17 mouse cellular contexts compared by ENCODE assay signal in the genomic region with DNA sequence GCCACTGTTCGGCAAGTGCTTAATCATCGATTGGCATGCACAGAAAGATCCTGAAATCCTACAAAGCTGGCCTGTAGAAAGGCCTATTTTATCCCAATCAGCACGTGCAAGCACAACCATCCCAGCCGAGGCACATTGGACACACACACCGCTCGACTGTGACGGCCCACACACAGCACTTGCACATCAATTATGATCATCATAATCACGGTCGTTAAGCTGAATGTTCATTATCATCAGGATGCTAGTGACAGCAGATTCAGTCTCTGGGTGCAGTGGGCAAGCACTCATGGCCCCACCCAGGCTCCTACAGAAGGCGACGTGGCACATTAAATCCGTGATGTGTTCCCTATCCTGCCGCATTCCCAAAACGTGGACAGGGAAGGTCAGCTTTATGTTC.
"Had no signal": no experiment of that assay in that cellular context is flagged by ENCODE, and none has a peak within 500 bp of the region (broad histone marks: within the 10 kb centered on the region; RNA-seq: fewer than 3 reads in every experiment).

No protein-coding gene starts in this region.

- H3K36me3 ChIP-seq: liver, embryonic 13.5 days; liver, embryonic 15.5 days; midbrain, embryonic 13.5 days; midbrain, embryonic 15.5 days; neural tube, embryonic 12.5 days; stomach, embryonic 15.5 days had no signal

- ATAC-seq: liver, postnatal 0 days; midbrain, embryonic 13.5 days; midbrain, embryonic 15.5 days had no signal

- H3K4me1 ChIP-seq: liver, embryonic 13.5 days; liver, embryonic 15.5 days; megakaryocyte, embryonic 14.5 days; midbrain, embryonic 13.5 days; midbrain, embryonic 15.5 days; neural tube, embryonic 12.5 days; stomach, embryonic 15.5 days had no signal

- H3K4me3 ChIP-seq: liver, embryonic 13.5 days; liver, embryonic 15.5 days; megakaryocyte, embryonic 14.5 days; midbrain, embryonic 13.5 days; midbrain, embryonic 15.5 days; neural tube, embryonic 12.5 days; stomach, embryonic 15.5 days had no signal

- H3K9ac ChIP-seq: liver, embryonic 13.5 days; liver, embryonic 15.5 days; liver, postnatal 0 days; midbrain, embryonic 13.5 days; midbrain, embryonic 15.5 days; neural tube, embryonic 12.5 days; stomach, embryonic 15.5 days had no signal

- H3K4me2 ChIP-seq: liver, embryonic 13.5 days; liver, embryonic 15.5 days; midbrain, embryonic 11.5 days; midbrain, embryonic 13.5 days; midbrain, embryonic 15.5 days; neural tube, embryonic 12.5 days; stomach, embryonic 15.5 days had no signal

- H3K27ac ChIP-seq: liver, embryonic 13.5 days; liver, embryonic 15.5 days; macrophage; midbrain, embryonic 13.5 days; midbrain, embryonic 15.5 days; neural tube, embryonic 12.5 days; stomach, embryonic 15.5 days; stomach, postnatal 0 days had no signal

- DNase-seq: liver, embryonic 13.5 days; liver, postnatal 0 days; lung, postnatal 14 days; lung, postnatal 36 days; right cerebral cortex, postnatal 14 days; thymus, adult 2 months; thymus, postnatal 25 days; thymus, postnatal 4 days had no signal

- H3K9me3 ChIP-seq: liver, embryonic 13.5 days; liver, embryonic 15.5 days; midbrain, embryonic 13.5 days; midbrain, embryonic 15.5 days; neural tube, embryonic 12.5 days; stomach, embryonic 15.5 days had no signal

- H3K27me3 ChIP-seq: liver, embryonic 13.5 days; liver, embryonic 15.5 days; megakaryocyte, embryonic 14.5 days; midbrain, embryonic 13.5 days; midbrain, embryonic 15.5 days; neural tube, embryonic 12.5 days; stomach, embryonic 15.5 days had no signal
